Mouse (Mus musculus) telencephalon, adult 2 months (tissue): ENCODE measurements around the gene Mbd6.
"Not testable (repeated sequence)": the region's sequence is repeated elsewhere in the genome, so short reads cannot be mapped to it uniquely, and the experiment has no call there.

Experiments used
- DNase-seq: peaks from one replicate; pipeline ENCODE4 v3.0.0-alpha.2; 2011; ENCODE audit warnings: low read depth, low spot score

Mbd6 gene

DNA sequence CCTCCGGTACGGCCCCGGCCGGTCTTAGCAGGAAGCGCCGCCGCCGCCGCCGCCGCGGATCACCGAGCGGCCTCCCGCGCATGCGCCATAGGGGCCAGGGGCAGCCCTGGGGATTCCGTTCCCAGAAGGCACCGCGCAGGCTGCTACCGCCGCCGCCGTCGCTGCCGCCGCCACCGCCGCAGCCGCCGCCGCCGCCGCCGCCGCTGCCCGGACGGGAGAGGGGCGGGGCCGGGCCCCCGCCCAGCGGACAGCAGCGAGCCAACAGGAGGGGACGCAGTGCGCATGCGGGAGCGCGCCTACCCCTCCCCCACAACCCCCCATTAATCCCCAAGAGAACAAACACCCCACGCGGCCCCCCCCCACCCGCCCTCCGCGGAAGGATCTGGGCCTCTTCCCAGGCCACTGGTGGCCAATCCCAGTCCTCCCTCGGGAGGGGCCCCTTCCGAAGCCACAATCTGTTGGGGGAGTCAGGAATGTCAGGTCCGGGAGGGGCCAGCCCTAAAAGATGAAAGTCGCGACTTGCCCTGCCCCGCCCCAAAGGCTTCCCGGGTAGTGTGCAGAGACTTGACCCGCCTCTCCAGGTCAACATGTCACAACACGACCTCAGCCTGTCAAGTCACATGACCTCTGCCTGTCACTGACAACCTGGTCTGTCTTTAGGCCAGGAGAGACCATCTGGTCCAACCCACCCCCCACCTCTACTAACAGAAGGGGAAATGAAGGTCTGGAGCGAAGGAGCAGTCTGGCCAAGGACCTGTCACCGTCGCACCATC is at the start of gene Mbd6:
Mbd6 (minus strand) TSS at position 219 of the 773 bp plus-strand sequence.
- DNase-seq: peak; percentile 69

DNA sequence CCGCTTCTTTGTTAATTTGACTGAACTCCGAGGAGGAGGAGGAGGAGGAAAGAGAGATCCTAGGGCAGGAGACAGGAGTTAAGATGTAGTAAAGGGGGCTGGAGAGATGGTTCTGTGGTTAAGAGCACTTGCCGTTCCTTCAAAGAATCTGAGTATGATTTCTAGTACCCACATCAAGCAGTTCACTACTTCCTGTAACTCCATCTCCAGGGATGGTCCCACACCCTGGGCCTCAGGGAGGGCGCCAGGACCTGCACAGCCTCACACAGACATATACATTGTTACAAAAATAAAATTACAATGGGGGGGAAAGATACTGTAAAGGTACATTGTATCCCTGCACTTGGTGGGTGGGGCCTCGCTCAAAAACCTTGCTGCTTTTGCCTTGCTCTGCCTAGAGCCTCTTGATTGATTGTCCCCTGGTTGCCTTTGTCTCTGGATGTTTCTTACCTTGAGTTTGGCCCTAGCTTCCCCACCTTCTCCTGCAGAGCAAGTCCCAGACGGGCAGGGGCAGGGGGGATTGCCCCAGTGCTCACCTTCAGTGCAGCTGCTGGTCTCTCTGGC is 48.8 kb upstream of the Mbd6 start:
- DNase-seq: no peak

GRCm38 (mm10) chr10:127336952-127337351 is 48.1 kb upstream of the Mbd6 start:
- no peak for DNase-seq

GRCm38 (mm10) chr10:127335271-127335670 is 46.5 kb upstream of the Mbd6 start:
- no peak for DNase-seq

DNA sequence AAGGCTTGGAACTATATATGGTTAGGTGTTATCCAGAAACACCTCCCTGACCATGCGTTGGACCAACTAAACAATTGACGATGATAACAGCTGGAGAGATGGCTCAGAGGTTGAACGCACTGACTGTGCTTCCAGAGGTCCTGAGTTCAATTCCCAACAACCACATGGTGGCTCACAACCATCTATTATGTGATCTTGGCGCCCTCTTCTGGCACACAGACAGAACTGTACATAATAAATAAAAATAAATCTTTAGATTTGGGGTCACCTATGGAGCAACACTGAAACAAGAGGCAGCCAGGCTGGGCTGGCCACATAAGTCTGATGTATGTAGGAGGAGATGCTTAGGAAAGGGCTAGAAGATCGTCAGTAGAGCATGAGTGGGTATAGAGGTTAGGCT is 44.3 kb upstream of the Mbd6 start:
- DNase-seq: no peak

- DNase-seq: no peak
These were observed 43.5 kb upstream of the Mbd6 start for GRCm38 (mm10) chr10:127332211-127332874.

GRCm38 (mm10) chr10:127330212-127330611 is 41.4 kb upstream of the Mbd6 start:
- no peak for DNase-seq

DNA sequence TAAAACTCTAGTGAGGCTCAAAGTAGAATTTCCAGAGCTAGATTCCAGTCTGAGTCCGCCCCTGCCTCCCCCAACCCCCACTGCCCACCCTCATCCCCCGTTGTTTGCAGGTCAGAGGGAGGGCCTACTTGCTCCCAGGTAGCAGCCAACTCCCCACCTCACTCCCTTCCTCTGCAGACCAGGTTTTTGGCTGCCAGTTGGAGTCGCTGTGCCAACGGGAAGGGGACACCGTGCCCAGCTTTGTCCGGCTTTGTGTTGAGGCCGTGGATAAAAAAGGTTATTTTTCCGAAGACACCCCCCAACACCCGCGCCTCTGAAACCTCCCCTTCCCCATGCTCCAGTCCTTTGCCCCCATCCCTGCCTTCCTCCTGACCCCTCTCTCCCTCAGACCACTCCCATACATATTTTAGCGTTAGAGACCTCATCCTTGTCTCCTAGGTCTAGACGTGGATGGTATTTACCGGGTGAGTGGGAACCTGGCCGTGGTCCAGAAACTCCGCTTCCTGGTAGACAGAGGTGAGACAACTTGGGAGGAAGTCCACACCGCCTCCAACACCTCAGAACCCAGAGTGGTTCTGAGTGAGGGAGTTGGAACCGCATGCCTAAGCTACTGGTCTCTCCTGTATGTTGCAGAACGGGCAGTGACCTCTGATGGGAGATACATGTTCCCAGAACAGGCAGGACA is 38.8 kb upstream of the Mbd6 start:
- DNase-seq: no peak

GRCm38 (mm10) chr10:127326828-127327227 is 38.0 kb upstream of the Mbd6 start:
- DNase-seq: no peak

GRCm38 (mm10) chr10:127326017-127326801 is 37.4 kb upstream of the Mbd6 start:
- DNase-seq: no peak

DNA sequence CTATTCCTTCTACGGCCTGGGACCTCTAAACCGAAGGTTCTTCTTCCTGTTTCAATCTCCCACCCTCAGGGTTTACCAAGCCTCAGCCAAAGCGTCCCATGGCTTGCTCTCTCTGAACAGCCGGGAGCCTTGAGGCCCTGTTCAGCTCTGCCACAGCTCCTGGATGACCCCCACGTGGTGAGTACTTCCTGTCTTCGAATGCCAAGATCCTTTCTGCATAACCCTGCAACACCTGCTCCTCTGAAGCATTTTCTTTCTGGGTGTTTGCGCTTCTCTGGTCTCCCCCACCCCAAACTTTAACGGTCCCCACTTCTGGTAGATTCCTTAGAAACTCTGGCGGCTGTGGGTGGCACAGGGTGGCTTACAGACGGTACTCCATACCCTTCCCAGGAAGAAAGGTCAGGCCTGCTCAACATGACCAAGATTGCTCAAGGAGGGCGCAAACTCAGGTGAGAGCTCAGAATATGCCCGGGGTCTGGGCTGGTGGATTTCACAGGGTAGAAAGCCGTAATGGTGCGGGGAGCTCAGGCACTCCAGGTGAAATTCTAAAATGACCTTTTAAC is 36.7 kb upstream of the Mbd6 start:
- DNase-seq: no peak

- no peak for DNase-seq
These were observed 35.7 kb upstream of the Mbd6 start for GRCm38 (mm10) chr10:127324495-127324894.

GRCm38 (mm10) chr10:127323131-127323855 is 34.5 kb upstream of the Mbd6 start:
- no peak for DNase-seq

- no peak for DNase-seq
These were observed 33.9 kb upstream of the Mbd6 start for GRCm38 (mm10) chr10:127322669-127323068.

GRCm38 (mm10) chr10:127322178-127322577 is 33.4 kb upstream of the Mbd6 start:
- no peak for DNase-seq

GRCm38 (mm10) chr10:127321621-127322020 is 32.8 kb upstream of the Mbd6 start, which contains the start of gene Arhgap9:
Arhgap9 (plus strand) TSS chr10:127321964.
- DNase-seq: no peak

DNA sequence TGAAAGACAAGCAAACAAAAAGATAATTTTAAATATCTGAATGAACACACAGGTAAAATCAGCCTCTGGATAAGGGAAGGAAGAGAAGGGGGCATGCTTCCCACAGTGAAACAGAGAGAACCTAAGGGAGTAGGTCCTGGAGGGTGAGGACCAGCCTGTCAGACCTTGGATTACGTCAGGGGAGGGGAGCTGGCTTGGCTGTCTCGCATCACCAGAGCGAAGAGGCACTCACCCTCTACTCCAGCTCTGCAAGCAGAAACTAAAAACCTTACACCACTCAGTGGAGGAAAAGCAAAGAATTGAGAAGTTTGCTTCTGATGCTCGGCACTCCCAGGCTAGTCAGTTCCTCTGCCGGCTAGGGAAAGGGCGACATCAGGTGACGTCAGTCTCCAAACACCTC is 31.2 kb upstream of the Mbd6 start:
- DNase-seq: no peak

DNA sequence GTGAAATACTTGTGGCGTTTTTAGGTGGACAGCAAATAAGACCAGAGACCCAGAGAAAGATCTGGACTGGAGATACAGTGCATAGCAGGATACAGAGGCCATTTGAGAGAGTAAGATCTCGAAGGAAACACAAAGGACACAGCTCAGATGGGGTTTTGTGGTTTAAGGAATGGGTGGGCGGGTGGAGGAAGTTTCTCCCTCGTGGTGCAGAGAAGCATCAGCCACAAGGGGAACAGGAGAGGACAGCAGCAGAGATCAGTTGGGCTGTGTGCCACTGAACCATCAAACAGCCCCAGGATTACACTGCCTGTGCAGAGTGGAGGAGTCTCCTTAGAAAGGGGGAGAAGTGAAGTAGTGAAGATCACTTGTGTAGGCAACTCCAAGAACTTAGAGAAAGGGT is 29.2 kb upstream of the Mbd6 start:
- no peak for DNase-seq

DNA sequence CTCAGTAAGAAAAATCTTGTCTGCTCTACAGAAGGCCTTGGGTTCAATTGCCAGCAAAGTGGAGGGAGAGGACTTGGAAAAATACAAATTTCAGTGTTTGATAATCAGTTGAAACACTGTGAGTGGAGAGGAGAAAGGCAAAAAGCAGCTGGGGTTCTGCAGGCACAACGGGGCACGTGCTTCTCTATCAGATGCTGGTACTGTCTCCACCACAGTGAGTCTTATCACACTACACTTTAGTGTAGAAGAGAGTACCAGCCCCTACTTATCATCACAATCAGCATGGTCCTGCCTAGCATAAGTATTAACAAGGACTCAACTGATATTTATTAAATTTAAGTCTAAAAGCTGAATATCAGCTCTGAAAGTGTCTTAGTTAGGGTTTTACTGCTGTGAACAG is 28.5 kb upstream of the Mbd6 start:
- DNase-seq: no peak

DNA sequence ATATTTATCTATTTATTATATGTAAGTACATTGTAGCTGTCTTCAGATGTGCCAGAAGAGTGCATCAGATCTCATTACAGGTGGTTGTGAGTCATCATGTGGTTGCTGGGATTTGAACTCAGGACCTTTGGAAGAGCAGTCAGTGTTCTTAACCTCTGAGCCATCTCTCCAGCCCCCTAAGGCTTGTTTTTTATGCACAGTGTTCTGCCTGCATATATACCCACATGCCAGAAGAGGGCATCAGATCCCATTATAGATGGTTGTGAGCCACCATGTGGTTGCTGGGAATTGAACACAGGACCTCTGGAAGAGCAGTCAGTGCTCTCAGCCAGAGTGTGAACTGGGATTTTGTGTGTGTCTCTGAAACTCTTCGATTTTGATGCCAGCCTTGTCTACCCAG is 26.1 kb upstream of the Mbd6 start:
- DNase-seq: not testable (repeated sequence)
